Mouse (Mus musculus): Measurements from ENCODE around the gene Tbce.

Gene Tbce

GRCm38 (mm10) chr13:14039292-14039965 is at the start of gene Tbce:
Tbce (minus strand) TSS chr13:14039638.
- in situ Hi-C loops (cut with MboI, MseI): loop anchor here in 1 of 2 experiments (5.0 kb wide), 1 partner anchor 87 kb away; the partner anchor contains the start of gene B3galnt2

GRCm38 (mm10) chr13:14088669-14089068 is 49.2 kb upstream of the Tbce start:
- in situ Hi-C loops (cut with MboI, MseI): no loop called here

- in situ Hi-C loops (cut with MboI, MseI): no loop called here
Observed at GRCm38 (mm10) chr13:14075326-14075725, 35.9 kb upstream of the Tbce start.

- in situ Hi-C loops (cut with MboI, MseI): loop anchor here in 1 of 2 experiments (25.0 kb wide), 1 partner anchor 538 kb away; the partner anchor contains the start of genes Mrpl32 and Psma2
Observed at GRCm38 (mm10) chr13:14074371-14074770, 34.9 kb upstream of the Tbce start.

- in situ Hi-C loops (cut with MboI, MseI): loop anchor here (5.0 to 25.0 kb wide), 2 partner anchors 33 to 543 kb away; partner anchors contain the start of genes Mrpl32 (in 1 of the 2) and Psma2 (in 1 of the 2)
Observed at GRCm38 (mm10) chr13:14069291-14069690, 29.9 kb upstream of the Tbce start.

- in situ Hi-C loops (cut with MboI, MseI): loop anchor here (5.0 to 25.0 kb wide), 2 partner anchors 34 to 544 kb away; partner anchors contain the start of genes Mrpl32 (in 1 of the 2) and Psma2 (in 1 of the 2)
Observed at GRCm38 (mm10) chr13:14068035-14068434, 28.6 kb upstream of the Tbce start.

GRCm38 (mm10) chr13:14065701-14066100 is 26.3 kb upstream of the Tbce start:
- in situ Hi-C loops (cut with MboI, MseI): loop anchor here (5.0 to 25.0 kb wide), 2 partner anchors 37 to 547 kb away; partner anchors contain the start of genes Mrpl32 (in 1 of the 2) and Psma2 (in 1 of the 2)

- in situ Hi-C loops (cut with MboI, MseI): loop anchor here (5.0 to 25.0 kb wide), 2 partner anchors 37 to 547 kb away; partner anchors contain the start of genes Mrpl32 (in 1 of the 2) and Psma2 (in 1 of the 2)
Observed at GRCm38 (mm10) chr13:14065028-14065380, 25.6 kb upstream of the Tbce start.

- in situ Hi-C loops (cut with MboI, MseI): loop anchor here (5.0 to 25.0 kb wide), 3 partner anchors 38 to 558 kb away; partner anchors contain the start of genes Mrpl32 (in 1 of the 2) and Psma2 (in 1 of the 2)
Observed at GRCm38 (mm10) chr13:14064341-14065027, 25.0 kb upstream of the Tbce start.

- in situ Hi-C loops (cut with MboI, MseI): loop anchor here (5.0 to 25.0 kb wide), 2 partner anchors 548 to 558 kb away; partner anchors contain the start of genes Mrpl32 (in 1 of the 2) and Psma2 (in 1 of the 2)
Observed at GRCm38 (mm10) chr13:14063942-14064271, 24.5 kb upstream of the Tbce start.

GRCm38 (mm10) chr13:14063013-14063941 is 23.8 kb upstream of the Tbce start, which contains the start of the genes Arid4b and Ggps1:
Arid4b (plus strand) TSS chr13:14063232.
Ggps1 (minus strand) TSS chr13:14063488.
- in situ Hi-C loops (cut with MboI, MseI): loop anchor here (5.0 to 25.0 kb wide), 2 partner anchors 549 to 559 kb away; partner anchors contain the start of genes Mrpl32 (in 1 of the 2) and Psma2 (in 1 of the 2)

GRCm38 (mm10) chr13:14062209-14063012 is 23.0 kb upstream of the Tbce start:
- in situ Hi-C loops (cut with MboI, MseI): loop anchor here (5.0 to 25.0 kb wide), 2 partner anchors 550 to 560 kb away; partner anchors contain the start of genes Mrpl32 (in 1 of the 2) and Psma2 (in 1 of the 2)

GRCm38 (mm10) chr13:14059582-14059981 is 20.1 kb upstream of the Tbce start:
- in situ Hi-C loops (cut with MboI, MseI): loop anchor here in 1 of 2 experiments (25.0 kb wide), 1 partner anchor 553 kb away; the partner anchor contains the start of genes Mrpl32 and Psma2

GRCm38 (mm10) chr13:14056801-14057200 is 17.4 kb upstream of the Tbce start:
- in situ Hi-C loops (cut with MboI, MseI): loop anchor here in 1 of 2 experiments (25.0 kb wide), 1 partner anchor 556 kb away; the partner anchor contains the start of genes Mrpl32 and Psma2

GRCm38 (mm10) chr13:14049878-14050277 is 10.4 kb upstream of the Tbce start:
- in situ Hi-C loops (cut with MboI, MseI): loop anchor here (5.0 to 25.0 kb wide), 2 partner anchors 78 to 562 kb away; partner anchors contain the start of genes Mrpl32 (in 1 of the 2) and Psma2 (in 1 of the 2)

- in situ Hi-C loops (cut with MboI, MseI): no loop called here
Observed at GRCm38 (mm10) chr13:14044521-14044920, 5.1 kb upstream of the Tbce start.

- in situ Hi-C loops (cut with MboI, MseI): no loop called here
Observed at GRCm38 (mm10) chr13:14043851-14044250, 4.4 kb upstream of the Tbce start.

GRCm38 (mm10) chr13:14040186-14040585 is 748 bp upstream of the Tbce start:
- in situ Hi-C loops (cut with MboI, MseI): no loop called here

- in situ Hi-C loops (cut with MboI, MseI): loop anchor here in 1 of 2 experiments (5.0 kb wide), 1 partner anchor 87 kb away; the partner anchor contains the start of gene B3galnt2
Observed at GRCm38 (mm10) chr13:14038911-14039291, 537 bp downstream of the Tbce start.
